Mouse (Mus musculus) E14TG2a.4 (cell line): Measurements from ENCODE around the gene Plbd1.
A peak's percentile ranks its signal among the peaks of the same experiment; 100 is the strongest.

Source experiments
- H3K27me3 ChIP-seq: 2 replicates; pipeline ENCODE4 v1.6.1; 2014; ENCODE audit warnings: low read length, control low read depth; ENCODE audit not compliant: insufficient read depth
- H3K36me3 ChIP-seq: 2 replicates; pipeline ENCODE4 v1.6.1; 2014; ENCODE audit warnings: low read length, control low read depth; ENCODE audit not compliant: insufficient read depth
- H3K4me1 ChIP-seq: replicated peaks from 2 replicates; pipeline ENCODE4 v1.6.1; 2014; ENCODE audit warnings: low read depth, low read length, control low read depth
- H3K4me3 ChIP-seq: replicated peaks from 2 replicates; pipeline ENCODE4 v1.5.1; 2014; ENCODE audit warnings: mild to moderate bottlenecking, low read length
- H3K9me3 ChIP-seq: 2 replicates; pipeline ENCODE4 v1.6.1; 2014; ENCODE audit warnings: low read length, control low read depth
- CTCF ChIP-seq: conservative IDR thresholded peaks from 2 replicates; pipeline ENCODE4 v1.5.1; 2014; ENCODE audit warnings: low read length
- NANOG ChIP-seq: IDR thresholded peaks from 2 replicates; pipeline ENCODE4 v1.6.1; 2014; ENCODE audit warnings: borderline replicate concordance, low read length, mixed read lengths
- POU5F1 ChIP-seq: IDR thresholded peaks from 2 replicates; pipeline ENCODE4 v1.6.1; 2014; ENCODE audit warnings: low read length, borderline replicate concordance

Gene Plbd1

GRCm38 (mm10) chr6:136683410-136684334 lies 21.9 kb upstream of the Plbd1 start:
- no peaks in the 10 kb centered on the region for H3K36me3 ChIP-seq
- TF ChIP-seq POU5F1 (no peak), NANOG (no peak), CTCF (no peak)
- H3K27me3 ChIP-seq, result no peaks in the 10 kb centered on the region
- H3K4me3 ChIP-seq, result no peak overlapping the region
- H3K4me1 ChIP-seq, result peaks cover 5% of the 10 kb centered on the region; the same call in 1 of the 2 replicates
- H3K9me3 ChIP-seq, result peaks cover 4% of the 10 kb centered on the region

GRCm38 (mm10) chr6:136679381-136679780 lies 17.7 kb upstream of the Plbd1 start:
- Histone ChIP-seq H3K4me3 (no peak overlapping the region), H3K4me1 (peaks cover 5% of the 10 kb centered on the region; the same call in 1 of the 2 replicates), H3K9me3 (0 out of 2 replicates have a peak, but pooled peaks cover 5% of the 10 kb centered on the region), H3K27me3 (no peaks in the 10 kb centered on the region), H3K36me3 (no peaks in the 10 kb centered on the region)
- TF ChIP-seq CTCF (no peak), POU5F1 (no peak), NANOG (no peak)

DNA sequence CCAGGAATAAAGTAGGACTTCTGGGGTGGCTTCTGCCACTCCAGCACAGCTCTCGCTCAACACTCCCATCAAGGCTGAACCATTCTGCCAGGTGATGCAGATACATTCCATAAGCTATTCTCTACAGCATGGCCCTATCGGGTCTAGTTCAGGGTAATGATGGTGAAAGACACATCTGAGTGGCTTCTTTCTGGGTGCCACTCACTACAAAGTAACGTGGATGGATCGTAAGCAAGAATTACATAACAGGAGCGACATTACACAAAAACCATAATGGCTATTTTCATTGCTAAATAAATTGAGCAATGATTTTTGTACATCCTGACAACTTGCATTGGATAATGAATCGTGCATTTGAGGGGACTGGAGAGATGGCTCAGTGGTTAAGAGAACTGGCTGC lies 13.2 kb upstream of the Plbd1 start:
- H3K36me3 ChIP-seq, result no peaks in the 10 kb centered on the region
- TF ChIP-seq POU5F1, result no peak
- no peak for TF ChIP-seq NANOG
- TF ChIP-seq CTCF, result no peak
- H3K4me3 ChIP-seq, result no peak overlapping the region
- H3K9me3 ChIP-seq, result peaks cover 27% of the 10 kb centered on the region
- H3K4me1 ChIP-seq, result peaks cover 8% of the 10 kb centered on the region
- H3K27me3 ChIP-seq, result no peaks in the 10 kb centered on the region

DNA sequence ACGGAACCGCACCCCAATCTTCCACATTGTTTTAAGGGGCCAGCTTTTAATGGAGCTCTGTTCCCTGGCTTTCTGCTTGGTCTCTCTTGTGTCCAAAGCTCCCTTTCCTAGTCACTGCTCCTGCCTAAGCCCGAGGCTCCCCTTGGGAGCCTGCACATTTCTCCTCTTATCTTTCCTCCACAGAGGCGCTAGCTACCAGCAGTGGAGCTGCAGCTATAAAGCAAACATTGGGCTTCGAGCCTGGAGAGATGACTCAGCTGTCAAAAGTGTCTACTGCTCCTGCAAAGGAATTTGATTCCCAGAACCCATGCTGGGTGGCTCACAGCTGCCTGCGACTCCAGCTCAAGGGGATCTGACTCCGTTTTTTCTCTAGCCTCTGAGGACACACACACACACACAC lies 10.7 kb upstream of the Plbd1 start:
- H3K27me3 ChIP-seq, result no peaks in the 10 kb centered on the region
- TF ChIP-seq NANOG, result no peak
- TF ChIP-seq CTCF, result no peak
- no peak for TF ChIP-seq POU5F1
- H3K4me3 ChIP-seq, result no peak overlapping the region
- H3K36me3 ChIP-seq, result no peaks in the 10 kb centered on the region
- H3K4me1 ChIP-seq, result peaks cover 28% of the 10 kb centered on the region
- peaks cover 27% of the 10 kb centered on the region for H3K9me3 ChIP-seq

DNA sequence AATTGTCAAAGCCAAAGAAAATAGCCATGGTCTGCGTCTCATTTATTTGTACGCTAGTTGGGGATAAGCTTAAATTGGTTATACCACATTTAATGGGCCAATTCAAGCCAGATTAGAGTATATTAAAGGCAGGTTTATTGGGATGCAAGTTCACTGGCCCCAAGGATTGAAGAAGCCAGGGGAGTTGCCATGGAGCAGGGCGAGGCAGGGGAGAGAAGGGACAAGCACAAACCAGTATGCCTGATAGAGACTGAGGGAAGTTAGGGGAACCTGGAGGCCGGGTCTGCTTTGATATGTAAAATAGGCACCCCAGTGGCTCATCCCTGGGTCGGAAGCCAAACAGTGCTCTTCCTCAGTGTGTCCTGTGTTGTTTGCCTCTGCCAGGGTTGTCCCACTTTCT lies 7.5 kb upstream of the Plbd1 start:
- TF ChIP-seq POU5F1, result no peak; the same call in 1 of the 2 replicates
- no peak for TF ChIP-seq NANOG
- TF ChIP-seq CTCF, result no peak

DNA sequence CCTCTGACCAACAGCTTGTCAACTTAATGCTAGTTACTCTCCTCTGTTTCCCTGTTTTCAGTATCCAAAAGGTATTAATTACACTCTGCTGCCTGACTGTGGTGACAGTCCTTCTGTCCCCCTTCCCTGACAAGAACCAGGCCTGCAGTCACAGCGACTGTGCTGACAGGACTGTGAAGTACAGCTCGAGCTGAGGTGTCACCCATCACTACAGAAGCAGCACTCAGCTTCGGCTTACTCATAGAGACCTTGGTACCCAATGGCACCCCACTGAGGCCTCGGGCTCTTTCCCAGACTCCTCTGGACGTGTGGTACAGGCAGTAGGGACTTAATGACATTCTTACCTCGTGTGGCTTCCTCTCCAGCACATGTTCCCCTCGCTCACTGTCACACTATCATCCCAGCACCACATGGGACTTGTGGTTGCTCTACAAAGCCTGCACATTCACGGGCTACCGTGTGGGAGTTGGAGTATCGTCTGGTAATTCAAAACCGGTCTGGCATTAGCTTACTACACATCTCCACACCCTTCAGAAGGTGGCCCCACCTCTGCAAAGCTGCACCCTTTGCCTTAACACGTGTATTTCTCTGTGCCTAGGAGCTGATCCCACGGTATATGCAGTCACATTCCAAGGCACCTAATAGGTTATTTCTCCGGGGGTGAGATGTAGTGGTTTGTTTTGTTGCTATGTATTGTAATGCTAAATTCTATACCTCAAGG lies 6.7 kb upstream of the Plbd1 start:
- Histone ChIP-seq H3K27me3 (peaks cover 8% of the 10 kb centered on the region), H3K9me3 (peaks cover 14% of the 10 kb centered on the region), H3K36me3 (no peaks in the 10 kb centered on the region), H3K4me3 (no peak overlapping the region), H3K4me1 (peaks cover 28% of the 10 kb centered on the region)
- TF ChIP-seq NANOG (no peak), CTCF (no peak), POU5F1 (no peak)

More for the DNA sequence above, 7.5 kb upstream of the Plbd1 start:
- peaks cover 28% of the 10 kb centered on the region for H3K4me1 ChIP-seq
- H3K36me3 ChIP-seq, result no peaks in the 10 kb centered on the region
- H3K9me3 ChIP-seq, result peaks cover 22% of the 10 kb centered on the region
- H3K27me3 ChIP-seq, result no peaks in the 10 kb centered on the region
- no peak overlapping the region for H3K4me3 ChIP-seq

- Histone ChIP-seq H3K4me1 (peaks cover 16% of the 10 kb centered on the region), H3K4me3 (peak overlapping the region; percentile 78), H3K27me3 (peaks cover 43% of the 10 kb centered on the region), H3K36me3 (no peaks in the 10 kb centered on the region), H3K9me3 (no peaks in the 10 kb centered on the region)
- no peak for TF ChIP-seq CTCF
- no peak for TF ChIP-seq NANOG
- TF ChIP-seq POU5F1, result no peak
Measured at GRCm38 (mm10) chr6:136662063-136662462, 335 bp upstream of the Plbd1 start.
